Mouse (Mus musculus) urinary bladder, postnatal 14 days (tissue): ENCODE results near the gene Spa17.

Experiments used
- DNase-seq: peaks from one replicate; pipeline ENCODE4 v3.0.0; 2021; ENCODE audit warnings: low spot score

The Spa17 gene

DNA sequence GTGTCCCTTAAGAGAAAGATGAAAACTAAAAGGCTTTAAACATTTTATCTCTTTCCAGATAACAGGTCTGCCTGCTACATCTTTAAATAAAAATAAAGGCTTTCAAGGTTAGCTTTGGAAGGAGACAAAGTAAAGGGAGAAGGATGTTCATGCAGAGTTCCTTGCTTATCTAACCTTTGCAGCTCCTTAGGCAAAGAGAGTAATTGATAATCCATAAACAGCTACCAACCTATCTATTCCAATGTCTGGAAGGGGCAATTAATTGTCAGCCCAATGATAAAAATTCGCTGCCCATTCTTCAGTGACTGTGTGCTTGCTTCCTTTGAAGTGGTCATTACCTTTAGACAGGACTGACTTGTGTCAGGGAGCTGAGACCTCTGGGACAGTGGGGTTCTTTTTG lies 49.7 kb downstream of the Spa17 start:
- no peak for DNase-seq

DNA sequence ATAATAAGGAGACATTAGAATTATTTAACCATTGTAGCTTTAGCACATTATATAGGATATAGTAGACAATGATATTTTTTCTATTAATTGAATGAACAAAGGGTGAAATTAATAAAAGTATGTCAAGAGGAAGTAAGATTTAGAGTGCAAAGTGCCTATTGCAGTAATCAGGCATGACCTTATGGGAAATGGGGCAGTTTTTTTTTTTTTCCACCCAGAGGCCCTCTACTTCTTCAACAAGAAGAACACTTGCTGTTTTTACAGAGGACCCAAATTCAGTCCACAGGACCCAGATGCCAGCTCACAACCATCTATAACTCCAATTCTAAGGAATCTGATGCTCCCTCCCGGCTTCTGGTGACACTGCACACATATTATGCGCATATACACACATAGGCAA lies 52.9 kb downstream of the Spa17 start:
- no peak for DNase-seq

DNA sequence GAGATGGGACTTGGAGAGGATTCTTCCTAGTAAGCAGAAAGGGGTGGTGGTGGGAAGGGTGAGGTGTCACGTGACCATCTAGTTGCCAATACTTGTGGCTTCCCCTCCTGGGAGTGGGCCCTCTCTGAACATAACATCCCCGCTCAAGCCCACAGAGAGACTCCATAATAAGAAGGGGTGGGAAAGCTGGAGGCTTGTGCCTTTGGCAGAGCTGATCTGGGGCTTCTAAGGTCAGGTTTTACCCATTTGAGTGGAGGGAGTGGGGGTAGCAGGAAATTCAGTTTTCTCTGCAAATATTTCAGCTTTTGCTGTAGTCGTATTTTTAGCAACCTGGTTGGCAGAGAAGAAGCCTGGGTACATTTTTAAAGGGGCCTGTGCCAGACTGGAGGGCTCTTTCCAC lies 57.2 kb downstream of the Spa17 start:
- no peak for DNase-seq

DNA sequence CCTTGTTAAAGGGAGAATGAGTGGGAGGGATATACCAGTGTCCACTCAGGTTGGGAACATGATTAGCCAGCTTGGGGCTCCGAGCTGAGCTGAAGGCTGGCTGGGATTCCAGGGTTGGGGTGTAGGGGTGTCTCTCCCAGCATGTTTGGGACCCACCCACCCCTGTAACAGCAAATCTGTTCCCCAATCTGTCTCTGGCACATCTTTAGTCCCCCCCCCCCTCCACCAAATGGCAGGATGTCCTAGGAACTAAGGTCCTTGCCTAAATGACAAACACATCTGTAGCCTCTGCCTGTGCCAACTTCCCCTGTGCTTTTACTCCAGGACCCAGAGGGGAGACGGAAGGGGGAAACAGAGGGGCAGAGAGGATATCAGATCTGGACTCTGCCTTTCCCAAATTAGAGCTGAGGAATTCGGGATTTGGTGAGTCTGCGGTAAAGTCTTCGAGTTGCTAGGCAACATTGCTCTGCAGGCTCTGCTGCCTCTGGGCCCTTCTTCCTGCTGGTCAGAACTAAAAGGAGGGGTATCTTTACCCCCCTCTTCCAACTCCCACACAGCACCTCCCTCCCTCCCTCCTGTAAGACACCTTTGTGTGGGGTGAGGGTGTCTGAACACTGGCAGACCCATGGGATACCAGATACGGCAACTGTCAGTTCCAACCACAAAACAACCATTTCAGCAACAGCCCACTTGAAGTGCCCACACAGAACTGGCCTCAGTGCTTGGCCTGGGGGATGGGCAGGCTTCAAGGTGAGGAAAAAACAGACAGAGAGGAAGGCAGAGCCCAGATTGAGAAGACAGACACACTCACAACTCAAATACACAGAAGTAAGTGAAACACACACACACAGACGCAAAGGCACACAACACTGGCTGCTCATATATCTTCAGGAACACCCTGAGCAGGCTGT lies 58.4 kb downstream of the Spa17 start, which contains the start of gene Siae:
TSS of gene Siae (plus strand) at position 861 of the 911 bp plus-strand sequence.
- DNase-seq, result no peak

DNA sequence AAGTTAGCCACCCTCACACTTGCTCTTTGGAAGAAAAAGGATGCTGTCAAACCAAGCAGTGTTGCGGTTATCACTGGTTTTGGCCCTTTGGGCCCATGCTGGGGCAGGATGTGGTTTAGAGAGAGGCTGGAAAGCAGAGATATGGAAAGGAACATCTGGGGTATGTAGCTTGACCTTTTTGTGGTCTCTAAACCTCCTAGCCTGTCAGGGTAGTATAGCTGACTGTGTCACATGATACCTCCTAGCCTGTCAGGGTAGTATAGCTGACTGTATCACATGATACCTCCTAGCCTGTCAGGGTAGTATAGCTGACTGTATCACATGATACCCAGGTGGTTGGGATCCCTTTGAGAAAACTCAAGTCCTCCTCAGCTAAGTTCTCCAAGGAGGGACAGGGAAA lies 59.2 kb downstream of the Spa17 start:
- no peak for DNase-seq
